Mouse (Mus musculus): ENCODE data around the gene 5730455P16Rik.
"Not testable (repeated sequence)": the region's sequence is repeated elsewhere in the genome, so short reads cannot be mapped to it uniquely, and the experiment has no call there.

Gene 5730455P16Rik

DNA sequence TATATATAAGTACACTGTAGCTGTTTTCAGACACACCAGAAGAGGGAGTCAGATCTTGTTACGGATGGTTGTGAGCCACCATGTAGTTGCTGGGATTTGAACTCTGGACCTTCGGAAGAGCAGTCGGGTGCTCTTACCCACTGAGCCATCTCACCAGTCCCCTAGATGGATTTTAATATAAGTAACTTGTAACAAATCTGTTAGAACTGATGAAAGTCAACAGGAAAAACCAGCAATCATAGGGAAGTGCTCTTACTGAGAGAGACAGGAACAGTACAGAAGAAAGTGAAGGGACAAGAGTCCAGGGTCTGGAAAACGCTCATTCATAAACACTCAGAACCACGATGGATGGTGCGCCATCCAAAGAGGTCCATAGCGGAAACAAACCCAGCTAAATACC lies 1.4 kb upstream of the 5730455P16Rik start:
- DNase-seq (ENCODE audit: extremely low spot score, low read depth, low spot score), result not testable (repeated sequence)

DNA sequence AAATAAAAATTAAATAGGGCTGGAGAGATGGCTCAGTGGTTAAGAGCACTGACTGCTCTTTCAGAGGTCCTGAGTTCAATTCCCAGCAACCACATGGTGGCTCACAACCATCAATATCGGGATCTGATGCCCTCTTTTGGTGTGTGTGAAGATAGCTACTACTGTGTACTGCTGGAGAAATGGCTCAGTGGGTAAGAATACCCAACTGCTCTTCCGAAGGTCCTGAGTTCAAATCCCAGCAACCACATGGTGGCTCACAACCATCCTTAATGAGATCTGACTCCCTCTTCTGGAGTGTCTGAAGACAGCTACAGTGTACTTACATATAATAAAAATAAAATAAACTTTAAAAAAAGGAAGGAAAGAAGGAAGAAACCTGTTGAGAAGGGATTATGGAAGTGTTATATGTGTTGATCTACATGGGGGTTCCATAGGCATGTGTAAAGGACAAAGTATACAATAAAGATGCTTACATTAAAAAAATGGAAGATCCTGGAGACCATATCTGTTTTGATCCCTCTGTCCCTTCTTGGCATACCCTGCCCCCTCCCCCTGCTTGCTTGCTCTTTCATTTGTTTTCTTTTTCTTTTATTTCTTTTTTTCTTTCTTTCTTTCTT lies 726 bp upstream of the 5730455P16Rik start:
- DNase-seq (ENCODE audit: extremely low spot score, low read depth, low spot score), result not testable (repeated sequence)

GRCm38 (mm10) chr11:80376651-80377050 lies 1.2 kb downstream of the 5730455P16Rik start:
- DNase-seq (ENCODE audit: extremely low spot score, low read depth, low spot score), result no peak

- no peak for DNase-seq (ENCODE audit: extremely low spot score, low read depth, low spot score)
These were observed 8.9 kb downstream of the 5730455P16Rik start for GRCm38 (mm10) chr11:80368949-80369348.

GRCm38 (mm10) chr11:80354832-80355231 lies 23.0 kb downstream of the 5730455P16Rik start:
- no peak for DNase-seq (ENCODE audit: extremely low spot score, low read depth, low spot score)

DNA sequence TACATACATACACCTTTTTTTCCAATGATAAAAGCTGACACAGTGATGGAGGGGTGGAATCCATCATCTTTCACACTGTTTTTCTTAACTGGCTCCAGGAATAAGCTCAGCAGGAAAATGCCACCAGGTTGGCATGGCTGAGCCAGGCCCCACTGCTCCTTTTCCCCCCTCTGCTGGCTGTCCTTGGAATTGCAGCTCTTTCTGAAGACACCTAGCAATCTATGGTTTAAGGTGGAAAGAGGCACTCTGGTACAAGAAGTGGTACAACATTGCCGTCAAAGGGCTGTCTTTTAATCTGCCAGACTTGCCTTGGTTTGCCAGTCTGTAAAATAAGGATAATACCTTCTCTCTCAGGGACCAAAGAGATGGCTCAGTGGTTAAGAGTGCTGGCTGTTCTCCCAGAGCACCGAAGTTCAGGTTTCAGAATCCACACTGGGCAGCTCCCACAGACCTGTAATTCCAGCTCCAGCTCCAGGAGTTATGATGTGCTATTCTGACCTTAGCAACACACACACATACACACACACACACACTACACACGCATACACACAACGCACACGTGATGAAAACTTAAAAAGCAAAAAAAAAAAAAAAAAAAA lies 25.9 kb downstream of the 5730455P16Rik start:
- DNase-seq (ENCODE audit: extremely low spot score, low read depth, low spot score), result peak; percentile 68

GRCm38 (mm10) chr11:80342482-80342881 lies 35.4 kb downstream of the 5730455P16Rik start:
- DNase-seq (ENCODE audit: extremely low spot score, low read depth, low spot score), result peak; percentile 28

DNA sequence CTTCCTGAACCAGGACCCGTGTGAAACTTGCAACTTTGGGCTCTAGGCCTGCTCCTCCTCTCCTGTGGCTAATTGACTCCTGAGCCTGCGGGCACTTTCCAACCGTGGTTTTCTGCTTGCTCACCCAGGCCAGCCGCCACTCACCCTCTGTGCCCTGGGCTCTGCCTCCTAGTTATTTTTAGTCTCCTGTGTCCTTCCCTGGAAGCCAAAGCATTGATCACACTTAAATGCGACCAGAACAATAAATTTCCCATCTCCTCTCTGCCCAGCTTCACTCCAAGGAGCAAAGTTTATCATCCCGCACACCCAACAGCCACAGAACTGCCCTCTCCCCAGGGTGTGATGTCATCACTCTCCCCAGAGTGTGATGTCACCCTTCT lies 41.5 kb downstream of the 5730455P16Rik start:
- DNase-seq (ENCODE audit: extremely low spot score, low read depth, low spot score), result no peak

DNA sequence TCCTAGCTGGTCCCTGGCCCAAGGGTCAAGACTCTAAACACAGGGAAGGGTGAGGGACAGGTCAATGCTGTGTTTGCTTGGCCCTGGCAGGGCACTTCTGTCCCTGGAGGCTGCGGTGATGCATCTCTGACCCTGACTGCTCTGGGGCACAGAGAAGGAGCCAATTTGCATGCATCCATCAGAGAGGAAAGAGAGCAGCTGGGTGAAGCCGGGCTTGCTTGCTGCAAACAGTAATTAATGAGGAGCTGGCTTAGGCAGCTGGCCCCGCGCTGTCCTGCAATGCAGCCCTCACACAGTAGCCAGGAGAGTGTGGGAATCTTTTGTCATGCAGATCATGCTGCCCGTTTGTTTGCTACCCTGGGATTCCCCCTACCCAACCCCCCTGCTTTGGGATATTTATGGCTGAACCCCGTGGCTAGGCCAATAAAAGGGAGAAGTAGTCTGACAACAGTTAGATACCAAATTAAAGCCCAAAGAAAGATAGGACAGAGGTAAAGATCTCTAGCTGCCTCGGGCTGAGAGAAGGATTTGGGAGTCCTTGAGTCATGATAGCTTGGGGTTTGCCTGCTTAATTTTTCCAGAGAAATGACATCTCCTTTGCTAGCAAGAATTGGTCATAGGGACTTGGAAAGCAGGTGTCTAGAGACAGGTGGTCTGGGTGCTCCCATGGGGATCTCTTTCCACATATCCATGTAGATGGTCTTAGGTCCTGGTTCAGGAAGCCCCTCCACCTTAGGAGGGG lies 42.1 kb downstream of the 5730455P16Rik start:
- DNase-seq (ENCODE audit: extremely low spot score, low read depth, low spot score), result no peak

DNA sequence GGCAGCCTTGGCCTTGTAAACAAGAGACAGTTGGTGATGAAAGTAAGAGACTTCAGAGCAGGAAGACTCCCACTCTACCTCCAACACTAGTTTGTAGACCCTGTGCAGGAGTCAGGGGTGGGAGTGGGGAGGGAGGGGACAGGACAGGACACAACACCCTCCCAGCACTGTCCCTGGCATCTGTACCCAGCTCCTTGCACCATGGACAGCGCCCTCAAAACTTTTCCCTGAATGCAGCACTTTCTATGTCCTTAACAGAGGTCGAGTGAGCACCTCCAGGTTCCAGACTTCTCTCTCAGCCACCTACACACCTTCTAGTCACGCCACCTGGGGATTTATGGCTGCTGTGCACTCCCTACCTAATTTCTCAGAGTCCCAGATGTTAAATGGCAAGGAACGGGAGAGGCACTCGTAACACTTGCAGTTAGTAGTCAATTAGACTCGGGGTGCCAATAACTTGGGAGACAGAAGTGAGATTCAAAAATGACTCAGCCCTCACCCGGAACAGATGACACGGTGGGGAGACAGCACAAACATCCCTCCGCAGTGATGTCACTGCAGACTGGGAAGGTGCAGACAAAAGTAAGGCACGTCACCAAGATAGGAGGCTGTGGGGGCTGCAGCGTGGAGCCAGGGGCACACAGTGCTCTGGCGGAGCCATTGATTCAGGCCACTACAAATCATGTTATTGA lies 45.0 kb downstream of the 5730455P16Rik start:
- DNase-seq (ENCODE audit: extremely low spot score, low read depth, low spot score), result no peak

- DNase-seq (ENCODE audit: extremely low spot score, low read depth, low spot score), result no peak
These were observed 53.2 kb downstream of the 5730455P16Rik start for GRCm38 (mm10) chr11:80324636-80325035.

GRCm38 (mm10) chr11:80323255-80323654 lies 54.6 kb downstream of the 5730455P16Rik start:
- no peak for DNase-seq (ENCODE audit: extremely low spot score, low read depth, low spot score)

DNA sequence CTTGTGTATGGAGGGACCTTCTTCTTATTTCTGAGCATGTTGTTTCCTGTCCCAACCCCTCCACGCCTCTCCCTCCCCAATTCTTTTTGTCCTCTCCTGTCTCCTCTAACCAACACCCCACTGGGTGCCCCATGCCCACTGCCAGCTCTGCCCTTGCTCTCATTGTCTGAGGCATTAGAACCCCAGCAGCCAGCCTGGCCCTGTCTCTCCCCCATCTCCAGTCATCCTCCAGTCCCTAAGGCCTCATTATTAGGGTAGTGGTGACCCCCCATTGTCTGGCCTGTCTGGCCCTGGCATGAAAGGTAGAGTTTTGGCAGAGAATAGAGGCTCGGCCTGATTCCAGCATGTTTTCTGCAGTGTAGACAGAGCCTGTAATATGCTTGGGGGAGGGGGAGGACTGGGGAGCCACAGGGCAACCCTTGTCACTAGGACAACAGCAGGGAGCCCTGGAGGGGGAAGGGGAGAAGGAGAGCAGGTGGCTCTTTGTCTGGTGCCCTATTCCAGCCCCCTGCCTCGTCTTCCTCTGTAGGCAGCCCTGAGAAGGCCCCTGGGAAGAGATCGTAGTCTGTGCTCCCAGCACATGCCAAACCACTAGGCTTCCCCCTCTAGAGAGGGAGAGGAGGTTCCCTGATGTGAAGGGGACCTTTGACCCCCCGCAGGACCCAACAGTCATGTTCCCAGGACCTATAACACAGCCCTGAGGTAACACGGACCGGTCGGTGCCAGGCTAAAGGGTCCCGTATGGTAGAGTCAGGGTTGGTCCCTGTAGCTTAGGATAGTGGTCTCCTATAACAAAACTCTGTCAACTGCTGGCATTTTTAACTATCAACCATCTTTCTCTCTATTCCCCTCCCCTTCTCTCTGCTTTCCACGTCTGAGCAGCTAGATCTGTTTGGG lies 61.8 kb downstream of the 5730455P16Rik start:
- DNase-seq (ENCODE audit: extremely low spot score, low read depth, low spot score), result no peak

DNA sequence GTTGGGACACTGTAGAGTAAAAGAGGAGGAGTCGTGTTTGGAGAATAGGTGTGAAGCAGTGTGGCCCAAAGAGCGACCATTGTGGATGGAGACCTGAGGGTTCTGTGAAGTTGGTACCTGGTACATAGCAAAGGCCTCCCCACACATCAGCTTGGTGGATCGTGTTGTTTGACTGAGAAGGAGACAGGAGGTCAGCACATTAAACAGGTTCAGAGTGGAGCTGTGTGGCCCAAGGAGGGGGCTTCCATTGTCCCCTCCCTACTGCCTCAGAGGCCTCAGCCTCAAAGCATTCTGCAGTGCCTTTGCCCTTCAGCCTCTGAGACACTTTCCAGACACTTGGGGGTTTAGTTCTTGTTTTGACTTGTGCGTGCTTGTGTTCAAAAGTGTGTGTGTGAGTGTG lies 63.9 kb downstream of the 5730455P16Rik start:
- no peak for DNase-seq (ENCODE audit: extremely low spot score, low read depth, low spot score)

DNA sequence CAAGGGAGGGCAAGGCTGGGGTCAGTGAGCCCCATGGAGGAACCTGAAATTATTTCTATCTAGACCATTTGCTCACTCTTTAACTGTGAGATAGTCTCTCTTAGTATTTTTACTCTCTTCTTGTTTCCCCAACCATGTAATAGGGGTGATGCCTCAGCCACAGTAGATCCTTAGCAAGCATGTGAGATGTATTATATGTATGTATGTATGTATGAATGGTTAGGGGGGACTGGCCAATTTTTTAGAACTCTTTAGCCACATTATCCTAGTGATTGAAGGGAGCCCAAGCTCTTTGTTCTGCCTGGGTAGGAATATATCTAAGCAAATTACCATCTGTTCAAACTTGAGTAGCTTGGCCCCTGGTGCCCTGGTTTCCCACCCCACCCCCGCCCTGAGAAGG lies 64.4 kb downstream of the 5730455P16Rik start:
- DNase-seq (ENCODE audit: extremely low spot score, low read depth, low spot score), result no peak

GRCm38 (mm10) chr11:80312565-80312964 lies 65.3 kb downstream of the 5730455P16Rik start:
- DNase-seq (ENCODE audit: extremely low spot score, low read depth, low spot score), result no peak

DNA sequence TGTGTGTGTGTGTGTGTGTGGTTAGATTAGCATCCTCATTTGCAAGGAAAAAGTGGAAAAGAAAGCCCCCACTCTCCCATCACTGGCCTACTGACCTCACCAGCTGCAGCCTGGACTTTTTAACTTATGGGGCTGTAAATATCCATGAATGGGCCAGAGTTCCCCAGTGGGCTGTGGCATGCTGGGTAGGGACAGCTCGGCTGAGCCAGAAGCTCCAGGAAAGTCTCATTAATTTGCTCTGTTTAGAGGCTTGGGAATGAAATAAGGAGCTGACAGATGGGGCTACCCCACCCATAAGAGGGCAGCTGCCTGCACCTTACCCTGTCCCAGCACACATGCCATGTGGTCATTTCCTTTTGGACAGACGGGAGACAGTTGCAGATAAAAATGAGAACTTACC lies 65.8 kb downstream of the 5730455P16Rik start:
- DNase-seq (ENCODE audit: extremely low spot score, low read depth, low spot score), result no peak

DNA sequence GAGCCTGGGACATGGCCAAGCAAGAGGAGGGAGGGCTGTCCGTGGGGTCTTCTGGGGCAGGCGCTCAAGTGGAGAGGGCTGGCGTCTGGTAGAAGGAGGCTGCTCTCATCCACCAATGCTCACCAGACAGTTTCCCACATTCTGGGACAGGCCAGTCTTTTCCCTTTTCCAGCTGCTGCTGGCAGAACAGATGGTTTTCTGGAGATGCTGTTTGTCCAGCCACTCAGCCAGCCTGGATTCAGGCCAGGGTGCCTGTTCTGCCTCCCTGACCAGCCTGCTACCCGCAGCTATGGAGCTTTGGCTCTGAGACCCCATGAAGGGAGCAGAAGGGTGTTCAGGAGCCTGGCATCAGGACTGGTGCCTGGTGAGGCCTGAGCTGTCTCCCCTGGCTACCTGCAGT lies 66.6 kb downstream of the 5730455P16Rik start:
- no peak for DNase-seq (ENCODE audit: extremely low spot score, low read depth, low spot score)

Measured in hindlimb bud, embryonic 11.5 days (tissue).